Mouse (Mus musculus) liver, embryonic 14.5 days (tissue): ENCODE data around the gene Kcnj10.

Experiments
- CTCF ChIP-seq: IDR thresholded peaks from 2 replicates; pipeline ENCODE4 v1.5.1; 2016; ENCODE audit warnings: antibody characterized with exemption, low read depth, control low read depth
- EP300 ChIP-seq: IDR thresholded peaks from 2 replicates; pipeline ENCODE4 v1.6.1; 2016; ENCODE audit warnings: antibody characterized with exemption, low read depth

DNA sequence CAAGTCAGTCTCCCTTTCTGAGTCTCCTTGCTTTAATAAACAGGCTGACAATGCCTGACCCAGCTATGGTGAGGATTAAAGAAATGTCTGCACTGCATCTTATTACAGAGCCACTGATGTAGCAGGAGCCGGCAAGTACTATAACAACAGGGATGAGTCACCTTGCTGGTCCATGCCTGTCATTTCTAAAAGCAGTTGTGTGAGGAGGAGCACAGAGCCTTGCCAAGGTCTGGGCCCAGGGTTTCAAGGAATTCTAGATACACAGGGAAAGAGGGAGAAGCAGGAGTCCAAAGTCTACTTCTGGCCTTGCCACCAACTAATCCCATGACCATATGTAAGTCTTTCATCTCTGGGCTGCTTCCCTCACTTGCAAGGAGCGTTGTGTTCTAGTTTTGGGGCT lies 48.1 kb upstream of the Kcnj10 start:
- TF ChIP-seq CTCF (no peak), EP300 (no peak)
